Mouse (Mus musculus) neural tube, embryonic 15.5 days (tissue): ENCODE measurements at regions not wholly inside any gene's neighbourhood (a gene's known extent, or its start where the extent isn't known, plus 50 kb on each side); places are given as distances from the start of the nearest gene placed in this dataset.

ENCODE experiments used
- ATAC-seq: fragments of 200-750 bp; cut with Nextera tagmentation; 2 replicates; pipeline ENCODE4 v1.8.0; 2017; ENCODE audit warnings: mild to moderate bottlenecking, moderate TSS enrichment, moderate library complexity; ENCODE audit not compliant: low FRiP score
- H3K27ac ChIP-seq: fragments of 300-500 bp; sonication (generic); replicated peaks from 2 replicates; pipeline ENCODE4 v1.5.1; 2015; ENCODE audit warnings: mild to moderate bottlenecking, inconsistent platforms
- H3K27me3 ChIP-seq: fragments of 300-500 bp; sonication (generic); replicated peaks from 2 replicates; pipeline ENCODE4 v1.6.1; 2015; ENCODE audit warnings: inconsistent platforms
- H3K36me3 ChIP-seq: fragments of 300-500 bp; sonication (generic); 2 replicates; pipeline ENCODE4 v1.6.1; 2015; ENCODE audit warnings: inconsistent platforms
- H3K4me1 ChIP-seq: fragments of 300-500 bp; sonication (generic); 2 replicates; pipeline ENCODE4 v1.6.1; 2015; ENCODE audit warnings: inconsistent platforms
- H3K4me2 ChIP-seq: fragments of 300-500 bp; sonication (generic); 2 replicates; pipeline ENCODE4 v1.6.1; 2015; ENCODE audit warnings: inconsistent platforms, mild to moderate bottlenecking, moderate library complexity
- H3K4me3 ChIP-seq: fragments of 300-500 bp; sonication (generic); replicated peaks from 2 replicates; pipeline ENCODE4 v1.5.1; 2015; ENCODE audit warnings: mild to moderate bottlenecking, inconsistent platforms
- H3K9ac ChIP-seq: fragments of 300-500 bp; sonication (generic); replicated peaks from 2 replicates; pipeline ENCODE4 v1.6.1; 2015; ENCODE audit warnings: mild to moderate bottlenecking, inconsistent platforms
- H3K9me3 ChIP-seq: fragments of 300-500 bp; sonication (generic); replicated peaks from 2 replicates; pipeline ENCODE4 v1.6.1; 2016; ENCODE audit warnings: inconsistent platforms
- whole genome bisulfite sequencing: fragments of 180-500 bp; shearing (Covaris S2); methylation state at CpG from one replicate; pipeline ENCODE4 v1.1.7; 2015; ENCODE audit warnings: mixed read lengths; 5-methylcytosine and 5-hydroxymethylcytosine counted together

DNA sequence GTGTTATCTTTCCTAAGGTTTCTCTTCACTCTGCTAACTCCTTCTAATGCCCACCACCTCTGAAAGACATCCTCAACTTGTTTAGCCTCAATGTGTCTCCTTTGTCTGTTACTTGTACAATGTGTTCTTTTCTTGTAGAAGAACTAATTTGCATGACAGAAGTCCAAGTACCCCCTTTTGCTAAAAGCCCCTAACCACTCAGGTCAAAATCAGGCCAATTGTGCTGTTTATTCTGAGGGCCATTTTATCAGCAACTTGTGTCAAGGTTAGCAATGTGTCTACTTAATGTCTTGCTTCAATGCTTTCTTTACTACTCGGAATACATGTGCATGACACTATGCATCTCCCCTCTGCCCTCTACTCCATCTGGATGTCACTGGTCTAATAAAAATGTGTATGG is 107.3 kb upstream of the Paqr3 start:
- no peak overlapping the region for H3K4me2 ChIP-seq
- no peak overlapping the region for H3K4me3 ChIP-seq
- H3K36me3 ChIP-seq: no peaks in the 10 kb centered on the region
- no peaks in the 10 kb centered on the region for H3K27me3 ChIP-seq
- no peak overlapping the region for H3K9ac ChIP-seq
- H3K9me3 ChIP-seq: no peaks in the 10 kb centered on the region
- H3K4me1 ChIP-seq: no peaks in the 10 kb centered on the region; the same call in 1 of the 2 replicates
- no peak overlapping the region for H3K27ac ChIP-seq
- WGBS: 19% methylated on average over 1 of the region's 1 CpGs
- no peak for ATAC-seq

DNA sequence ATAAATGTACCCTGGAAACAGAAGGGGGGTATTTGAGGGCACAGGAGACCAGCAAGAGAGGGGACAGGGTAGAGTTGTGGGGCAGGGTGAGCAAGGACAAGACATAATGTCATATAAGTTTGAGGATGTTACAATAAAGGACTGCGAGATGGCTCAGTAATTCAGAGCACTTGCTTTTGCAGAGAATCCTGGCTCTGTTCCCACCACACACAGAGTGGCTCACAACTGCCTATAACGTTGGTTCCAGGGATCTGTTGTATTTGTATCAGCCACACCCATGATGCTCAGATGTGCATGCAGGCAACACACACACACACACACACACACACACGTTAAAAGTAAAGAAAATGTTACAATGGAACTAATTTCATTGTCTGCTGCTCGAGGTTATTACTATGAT is 94.2 kb upstream of the Paqr3 start:
- Histone ChIP-seq H3K9ac (no peak overlapping the region), H3K9me3 (no peaks in the 10 kb centered on the region), H3K36me3 (no peaks in the 10 kb centered on the region), H3K4me2 (no peak overlapping the region), H3K27me3 (no peaks in the 10 kb centered on the region), H3K4me1 (no peaks in the 10 kb centered on the region), H3K27ac (no peak overlapping the region), H3K4me3 (no peak overlapping the region)
- 75% methylated on average over 4 of the region's 4 CpGs for WGBS
- no peak for ATAC-seq

DNA sequence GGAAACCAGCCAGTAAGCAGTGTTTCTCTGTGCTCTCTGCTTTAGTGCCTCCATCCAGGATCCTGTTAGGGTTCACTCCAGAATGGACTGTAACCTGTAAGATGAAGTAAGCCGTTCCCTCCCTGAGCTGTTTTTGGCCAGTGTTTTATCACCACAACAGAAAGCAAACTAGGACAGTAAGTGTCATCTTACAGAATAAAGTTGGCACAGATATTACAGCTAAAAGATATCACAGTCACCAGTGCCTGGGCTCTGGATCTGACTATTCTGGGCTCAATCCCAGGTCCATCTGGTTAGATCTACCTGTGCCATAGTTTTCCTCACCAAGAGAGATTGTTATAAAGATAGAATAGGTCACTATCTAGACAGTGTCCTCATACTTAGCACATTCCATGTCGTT is 92.9 kb upstream of the Paqr3 start:
- ATAC-seq: no peak
- Histone ChIP-seq H3K27ac (no peak overlapping the region), H3K4me3 (no peak overlapping the region), H3K9me3 (no peaks in the 10 kb centered on the region), H3K4me1 (no peaks in the 10 kb centered on the region), H3K9ac (no peak overlapping the region), H3K36me3 (no peaks in the 10 kb centered on the region), H3K4me2 (no peak overlapping the region), H3K27me3 (no peaks in the 10 kb centered on the region)
- 77% methylated on average over 2 of the region's 2 CpGs for WGBS

DNA sequence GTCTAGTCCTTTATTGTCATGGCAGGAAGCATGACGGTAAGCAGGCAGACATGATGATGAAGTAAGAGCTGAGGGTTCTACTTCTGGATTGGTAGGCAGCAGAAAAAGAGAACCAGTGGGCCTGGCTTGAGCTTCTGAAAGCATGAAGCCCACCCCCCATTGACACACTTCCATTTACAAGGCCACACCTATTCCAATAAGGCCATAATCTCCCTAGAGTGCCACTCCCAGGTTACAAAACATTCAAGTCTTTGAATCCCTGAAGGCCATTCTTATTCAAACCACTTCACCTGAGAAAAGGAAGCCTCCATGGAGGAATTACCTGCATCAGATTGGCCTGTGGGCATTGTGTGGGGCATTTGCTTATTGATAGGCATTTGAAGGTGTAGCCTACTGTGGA is 92.2 kb upstream of the Paqr3 start:
- no peak overlapping the region for H3K9ac ChIP-seq
- 95% methylated on average over 1 of the region's 1 CpGs for WGBS
- no peaks in the 10 kb centered on the region for H3K4me1 ChIP-seq
- no peaks in the 10 kb centered on the region for H3K27me3 ChIP-seq
- no peak overlapping the region for H3K27ac ChIP-seq
- no peak overlapping the region for H3K4me2 ChIP-seq
- no peaks in the 10 kb centered on the region for H3K9me3 ChIP-seq
- H3K36me3 ChIP-seq: no peaks in the 10 kb centered on the region
- H3K4me3 ChIP-seq: no peak overlapping the region
- no peak for ATAC-seq

DNA sequence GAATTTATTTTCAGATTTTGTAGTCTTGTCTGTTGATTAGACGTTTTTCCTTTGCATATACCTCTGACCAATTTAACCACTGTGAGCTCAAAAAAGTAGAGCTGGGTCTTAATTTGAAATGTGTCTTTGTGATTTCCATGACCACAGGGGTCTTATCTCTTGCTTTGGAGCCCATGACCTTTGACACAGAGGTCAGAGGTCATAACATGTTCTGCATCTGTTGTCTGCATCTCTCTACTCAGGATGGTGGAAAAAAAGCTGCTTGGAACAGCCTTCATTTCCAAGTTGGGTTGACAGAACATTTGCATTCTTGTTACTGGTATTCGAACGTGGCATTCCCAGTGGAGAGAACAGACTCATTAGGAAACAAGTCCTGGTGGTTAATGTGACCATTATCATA is 91.2 kb upstream of the Paqr3 start:
- Histone ChIP-seq H3K27ac (no peak overlapping the region), H3K27me3 (no peaks in the 10 kb centered on the region), H3K4me2 (no peak overlapping the region), H3K9ac (no peak overlapping the region), H3K4me3 (no peak overlapping the region), H3K9me3 (no peaks in the 10 kb centered on the region), H3K4me1 (no peaks in the 10 kb centered on the region), H3K36me3 (no peaks in the 10 kb centered on the region)
- WGBS: 25% methylated on average over 3 of the region's 3 CpGs
- no peak for ATAC-seq

DNA sequence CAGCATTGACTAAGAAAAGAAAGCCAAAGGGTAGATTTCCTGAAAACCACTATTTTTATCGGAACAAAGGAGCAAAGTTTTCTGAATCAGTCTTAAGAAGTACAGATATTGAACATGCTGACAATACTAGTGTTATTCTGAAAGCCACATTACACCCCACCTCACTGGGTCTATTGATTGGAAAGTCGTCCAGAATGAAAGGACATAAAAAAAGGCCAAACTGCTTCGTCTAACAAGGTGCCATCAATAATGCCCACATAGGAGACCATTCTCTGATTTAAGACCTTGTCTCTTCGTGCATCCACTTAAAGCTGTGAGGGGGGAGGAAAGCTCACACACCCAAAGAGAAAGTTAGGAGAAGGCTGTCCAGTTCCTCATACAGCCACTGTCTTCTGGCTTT is 89.3 kb upstream of the Paqr3 start:
- Histone ChIP-seq H3K36me3 (no peaks in the 10 kb centered on the region), H3K4me3 (no peak overlapping the region), H3K27me3 (no peaks in the 10 kb centered on the region), H3K9ac (no peak overlapping the region), H3K9me3 (no peaks in the 10 kb centered on the region), H3K4me1 (no peaks in the 10 kb centered on the region), H3K27ac (no peak overlapping the region), H3K4me2 (no peak overlapping the region)
- ATAC-seq: no peak
- WGBS: 8% methylated on average over 4 of the region's 4 CpGs

DNA sequence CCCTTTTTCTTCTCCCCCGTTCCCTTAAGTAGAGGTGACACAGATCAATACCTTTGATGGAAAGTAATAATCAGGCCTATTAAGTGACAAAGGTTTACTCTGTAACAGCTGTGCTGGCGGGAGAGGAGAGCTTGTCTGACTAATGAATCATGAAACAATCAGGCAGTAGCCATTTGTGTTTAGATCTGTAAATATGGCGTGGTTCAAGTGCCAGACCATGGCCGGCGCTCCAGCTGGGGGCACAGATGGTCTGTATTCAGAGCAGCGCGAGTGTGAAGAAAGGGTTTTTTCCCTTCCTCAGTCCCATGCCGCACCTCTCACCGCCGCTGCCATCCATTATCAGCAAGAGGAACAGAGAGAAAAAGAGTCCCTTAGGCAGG is 83.9 kb upstream of the Paqr3 start:
- H3K36me3 ChIP-seq: no peaks in the 10 kb centered on the region
- H3K4me3 ChIP-seq: no peak overlapping the region
- peak overlapping the region; percentile 37 for H3K4me2 ChIP-seq
- peak; percentile 42; the same call in 1 of the 2 replicates for ATAC-seq
- no peaks in the 10 kb centered on the region for H3K9me3 ChIP-seq
- no peaks in the 10 kb centered on the region for H3K27me3 ChIP-seq
- peaks cover 17% of the 10 kb centered on the region for H3K4me1 ChIP-seq
- 13% methylated on average over 10 of the region's 10 CpGs for WGBS
- H3K27ac ChIP-seq: no peak overlapping the region
- no peak overlapping the region for H3K9ac ChIP-seq

DNA sequence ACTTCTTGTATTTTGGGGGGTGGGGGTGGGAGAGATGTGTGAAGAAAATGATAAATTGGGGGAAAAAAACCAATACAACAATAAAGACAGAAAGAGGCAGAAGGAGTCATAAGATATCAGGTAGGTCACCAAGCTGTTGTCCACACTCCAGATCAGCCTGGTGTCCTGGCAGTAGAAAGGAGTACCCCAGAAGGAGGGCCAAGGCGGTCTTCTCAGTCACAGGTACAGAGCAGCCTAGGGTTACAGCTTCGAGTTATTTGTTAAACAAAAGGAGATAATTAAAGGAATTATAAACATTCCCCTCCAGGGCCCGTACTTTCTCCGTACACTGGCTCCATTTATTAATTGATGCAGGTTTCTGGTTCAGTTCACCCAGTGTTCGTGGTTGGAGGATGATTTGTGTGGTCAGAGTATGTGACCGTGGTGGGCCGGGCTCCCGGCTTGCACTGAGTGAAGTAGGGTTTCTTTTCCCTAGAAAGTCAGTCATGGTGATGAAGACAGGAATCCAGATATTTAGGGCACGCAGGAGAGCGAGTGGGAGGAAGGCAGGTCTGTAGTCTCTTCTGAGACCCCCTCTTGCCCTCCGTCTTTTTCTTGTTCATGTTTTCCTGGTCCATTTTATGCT is 83.4 kb upstream of the Paqr3 start:
- Histone ChIP-seq H3K9me3 (no peaks in the 10 kb centered on the region), H3K27me3 (no peaks in the 10 kb centered on the region), H3K4me3 (no peak overlapping the region), H3K27ac (no peak overlapping the region), H3K36me3 (no peaks in the 10 kb centered on the region), H3K9ac (no peak overlapping the region), H3K4me2 (peak overlapping the region; percentile 37), H3K4me1 (peaks cover 17% of the 10 kb centered on the region)
- WGBS: 23% methylated on average over 11 of the region's 11 CpGs
- no peak for ATAC-seq

DNA sequence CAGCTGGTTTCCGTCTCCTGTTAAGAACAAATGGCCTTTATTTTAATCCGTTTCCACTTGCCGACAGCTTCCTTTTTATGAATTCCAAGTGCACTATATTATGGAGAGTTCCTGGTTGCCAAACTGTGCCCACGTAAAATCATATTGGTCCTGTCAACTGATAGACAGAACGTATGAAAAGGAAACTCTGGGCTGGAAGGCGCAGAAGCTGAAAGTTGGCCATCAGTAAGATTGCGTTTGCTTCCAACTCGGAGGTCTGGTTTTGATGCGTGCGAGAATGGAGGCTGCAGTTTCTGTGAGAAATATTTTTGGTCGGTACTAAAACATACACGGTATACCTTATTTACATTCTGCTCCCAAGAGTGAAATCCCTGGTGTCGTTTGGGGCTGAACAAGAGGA is 81.3 kb upstream of the Paqr3 start:
- H3K9me3 ChIP-seq: no peaks in the 10 kb centered on the region
- H3K36me3 ChIP-seq: no peaks in the 10 kb centered on the region
- peaks cover 17% of the 10 kb centered on the region for H3K4me1 ChIP-seq
- no peak overlapping the region for H3K27ac ChIP-seq
- no peak overlapping the region for H3K4me3 ChIP-seq
- no peak for ATAC-seq
- H3K9ac ChIP-seq: no peak overlapping the region
- WGBS: 61% methylated on average over 13 of the region's 13 CpGs
- H3K4me2 ChIP-seq: no peak overlapping the region
- H3K27me3 ChIP-seq: no peaks in the 10 kb centered on the region

DNA sequence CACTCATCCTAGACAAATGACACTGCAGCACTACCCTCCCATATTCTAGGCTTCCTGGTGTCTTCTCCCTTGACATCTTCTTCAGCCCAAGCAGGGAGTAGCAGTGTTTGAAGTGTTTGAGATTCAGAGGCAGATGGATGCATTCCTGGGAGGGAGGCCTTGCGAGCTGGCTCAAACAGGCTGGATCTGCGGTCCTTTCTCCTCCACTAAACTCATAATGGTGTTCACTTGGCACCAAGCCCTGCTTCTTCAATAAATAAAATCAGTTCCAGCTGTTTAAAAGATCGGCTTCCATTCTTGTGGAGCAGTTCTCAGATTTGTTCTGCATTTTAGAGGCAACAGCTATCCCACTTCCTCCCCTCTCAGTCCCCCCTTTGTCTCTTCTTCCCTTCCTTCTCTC is 79.3 kb upstream of the Paqr3 start:
- H3K9me3 ChIP-seq: no peaks in the 10 kb centered on the region
- peaks cover 17% of the 10 kb centered on the region for H3K4me1 ChIP-seq
- H3K9ac ChIP-seq: no peak overlapping the region
- ATAC-seq: no peak
- WGBS: 28% methylated on average over 3 of the region's 3 CpGs
- H3K36me3 ChIP-seq: no peaks in the 10 kb centered on the region
- H3K27ac ChIP-seq: no peak overlapping the region
- no peak overlapping the region for H3K4me2 ChIP-seq
- no peak overlapping the region for H3K4me3 ChIP-seq
- no peaks in the 10 kb centered on the region for H3K27me3 ChIP-seq

DNA sequence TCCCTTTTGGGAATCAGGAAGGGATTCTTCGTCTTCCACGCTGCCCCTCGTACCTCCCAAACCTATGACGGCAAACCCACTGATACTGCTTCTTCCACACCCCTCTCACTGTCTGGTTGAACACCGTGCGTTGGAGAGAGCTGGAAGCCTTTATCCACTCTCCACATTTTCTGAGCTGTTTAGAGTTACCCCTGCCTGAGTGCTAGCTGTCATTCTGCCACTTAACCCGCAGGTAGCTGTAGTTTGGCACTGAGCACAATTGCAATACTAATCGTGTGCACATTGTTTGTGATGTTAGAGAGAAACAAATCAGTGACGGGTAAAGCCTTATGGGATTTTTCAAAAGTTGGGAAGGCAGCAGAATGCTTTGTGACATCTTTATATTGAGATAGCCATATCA is 73.1 kb upstream of the Paqr3 start:
- no peak overlapping the region for H3K4me2 ChIP-seq
- no peaks in the 10 kb centered on the region for H3K36me3 ChIP-seq
- no peaks in the 10 kb centered on the region for H3K27me3 ChIP-seq
- no peaks in the 10 kb centered on the region for H3K9me3 ChIP-seq
- no peak overlapping the region for H3K27ac ChIP-seq
- no peak overlapping the region for H3K9ac ChIP-seq
- no peaks in the 10 kb centered on the region for H3K4me1 ChIP-seq
- 69% methylated on average over 9 of the region's 9 CpGs for WGBS
- H3K4me3 ChIP-seq: no peak overlapping the region
- ATAC-seq: no peak

DNA sequence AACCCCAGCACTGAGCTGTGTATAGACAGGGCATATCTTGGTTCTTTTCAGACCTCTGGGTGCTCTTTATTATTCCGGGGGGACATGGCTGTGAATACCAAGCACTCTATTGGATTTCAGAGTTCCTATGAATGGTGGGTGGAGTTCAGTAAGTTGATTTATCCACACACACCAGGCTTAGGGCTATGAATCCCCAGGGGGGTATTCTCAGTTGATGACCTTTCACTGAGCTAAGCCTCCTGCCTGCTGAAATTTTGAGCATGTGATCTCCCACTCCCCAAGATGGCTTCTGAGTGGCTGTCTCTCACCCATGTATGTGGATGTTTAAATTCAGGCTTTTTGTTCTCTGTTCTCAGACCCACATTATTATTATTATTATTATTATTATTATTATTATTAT is 69.9 kb upstream of the Paqr3 start:
- Histone ChIP-seq H3K27ac (no peak overlapping the region), H3K27me3 (no peaks in the 10 kb centered on the region), H3K4me3 (no peak overlapping the region), H3K9ac (no peak overlapping the region), H3K9me3 (no peaks in the 10 kb centered on the region), H3K4me2 (no peak overlapping the region), H3K36me3 (no peaks in the 10 kb centered on the region), H3K4me1 (no peaks in the 10 kb centered on the region)
- 40% methylated on average over 1 of the region's 1 CpGs for WGBS
- no peak for ATAC-seq

DNA sequence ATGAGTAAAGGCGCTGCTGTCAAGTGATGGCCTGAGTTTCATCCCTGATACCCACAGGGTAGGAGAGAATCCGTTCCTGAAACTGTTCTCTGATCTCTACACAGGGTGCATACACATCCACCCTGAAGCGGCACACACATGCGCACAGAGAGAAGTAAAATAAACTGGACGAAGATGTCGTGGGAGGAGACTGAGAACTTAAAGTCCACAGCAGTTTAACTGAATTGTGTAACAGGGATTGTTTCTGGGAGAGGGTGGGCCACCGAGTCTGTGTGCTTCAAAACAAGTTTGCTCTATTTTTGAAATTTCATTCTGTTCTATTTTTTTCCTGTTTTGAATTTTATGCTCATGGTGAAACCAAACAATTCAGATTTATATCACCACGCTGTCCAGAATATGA is 63.0 kb upstream of the Paqr3 start:
- H3K4me1 ChIP-seq: no peaks in the 10 kb centered on the region
- 93% methylated on average over 8 of the region's 8 CpGs for WGBS

More for the DNA sequence above, 63.0 kb upstream of the Paqr3 start:
- H3K36me3 ChIP-seq: no peaks in the 10 kb centered on the region
- H3K27me3 ChIP-seq: no peaks in the 10 kb centered on the region
- no peak for ATAC-seq
- H3K4me3 ChIP-seq: no peak overlapping the region
- H3K9me3 ChIP-seq: no peaks in the 10 kb centered on the region
- H3K4me2 ChIP-seq: no peak overlapping the region
- H3K9ac ChIP-seq: no peak overlapping the region
- H3K27ac ChIP-seq: no peak overlapping the region
